Mouse (Mus musculus) G1E (cell line): ENCODE measurements around the gene Cfap157.

Experiments
- CTCF ChIP-seq: IDR thresholded peaks from 2 replicates; pipeline ENCODE4 v1.5.1; 2012; ENCODE audit warnings: low read depth, low read length, inconsistent platforms, mixed read lengths
- GATA1 ChIP-seq: IDR thresholded peaks from 2 replicates; pipeline ENCODE4 v1.6.1; 2012; ENCODE audit warnings: borderline replicate concordance, low read length, inconsistent platforms, mixed read lengths
- TAL1 ChIP-seq: conservative IDR thresholded peaks from 2 replicates; pipeline ENCODE4 v1.6.1; 2012; ENCODE audit warnings: low read depth, low read length, inconsistent platforms, mixed read lengths

- no peak for TF ChIP-seq TAL1
- no peak for TF ChIP-seq CTCF
- TF ChIP-seq GATA1 = no peak
Measured at GRCm38 (mm10) chr2:32771886-32772285, 12.3 kb downstream of the Cfap157 start.
